Mouse (Mus musculus) T-helper 1 cell (primary cell): ENCODE results near the gene Pcx.

ENCODE experiments used
- in situ Hi-C: fragments of 300-600 bp; cut with MboI, MseI; formaldehyde crosslinking; loops from one replicate; pipeline ENCODE4 v1.15.1; 2025; ENCODE audit warnings: high pct_unique_total_duplicates

The Pcx gene

DNA sequence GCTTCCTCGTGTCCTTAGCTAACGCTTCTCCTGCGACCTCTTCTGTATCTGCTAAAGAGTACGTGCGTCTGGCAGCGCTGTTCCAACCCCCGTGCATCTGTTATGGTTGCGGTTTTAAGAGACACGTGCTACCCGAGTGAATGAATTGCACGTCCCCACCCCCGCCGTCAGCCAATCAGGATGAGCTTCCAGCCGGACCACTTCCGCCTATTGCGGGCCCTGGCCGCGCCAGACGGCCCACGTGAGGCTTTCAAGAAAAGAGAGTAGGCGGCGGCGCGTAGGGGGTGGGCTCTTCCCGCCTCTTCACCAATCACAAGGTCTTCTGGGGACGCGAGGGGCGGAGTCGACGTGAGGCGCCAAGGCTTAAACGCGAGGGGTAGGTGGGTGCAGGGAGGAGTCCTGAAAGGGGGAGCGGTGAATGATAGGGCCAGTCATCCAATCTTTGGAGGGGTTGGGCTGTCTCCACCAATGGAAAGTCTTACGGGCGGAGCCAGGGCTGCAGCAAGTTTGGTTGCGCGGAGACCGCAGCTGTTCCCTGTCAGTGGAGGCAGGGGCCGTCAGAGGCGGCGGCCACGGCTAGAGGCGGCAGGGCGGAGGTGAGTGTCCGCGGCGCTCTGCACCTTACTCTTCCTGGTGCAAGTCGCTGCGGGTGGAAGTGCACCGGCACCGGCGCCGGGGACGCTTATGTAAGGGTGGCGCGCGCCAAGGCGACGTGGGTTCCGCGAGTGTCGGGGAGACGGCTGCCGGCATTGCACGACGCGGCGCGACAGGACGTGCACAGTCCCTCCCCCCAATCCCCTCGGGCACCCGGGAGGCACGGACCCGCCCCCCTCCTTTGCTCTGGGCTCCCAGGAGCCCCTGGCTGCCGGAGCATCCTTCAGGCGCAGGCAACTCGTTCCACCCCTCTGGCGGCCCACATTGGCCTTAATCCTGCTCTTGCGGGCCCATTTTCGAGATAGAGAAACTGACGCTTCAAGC lies at the start of gene Pcx:
TSS of gene Pcx (plus strand) at position 487 of the 978 bp plus-strand sequence.
- in situ Hi-C loops, result loop anchor here (10.0 kb wide), 1 partner anchor 1245 kb away; no protein-coding TSS in a partner anchor

DNA sequence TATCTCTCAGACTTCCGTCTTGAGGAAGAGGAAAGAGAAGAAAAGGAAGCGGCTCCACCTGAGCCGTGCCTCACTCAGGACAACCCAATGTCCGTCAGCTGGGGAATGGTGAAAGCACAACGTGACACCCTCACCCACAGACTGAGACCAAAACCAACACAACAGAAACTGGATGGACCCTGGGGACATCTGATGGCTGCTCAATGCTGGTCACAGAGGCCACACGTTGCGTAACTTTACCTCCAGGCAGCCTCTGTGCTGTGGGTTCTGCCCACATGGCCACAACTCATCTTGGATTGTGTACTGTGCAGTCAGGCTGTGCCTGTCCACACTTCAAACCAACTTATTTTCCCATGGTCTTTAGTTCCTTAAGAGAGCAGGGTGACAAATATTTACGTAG lies 48.3 kb upstream of the Pcx start:
- in situ Hi-C loops, result no loop called here

DNA sequence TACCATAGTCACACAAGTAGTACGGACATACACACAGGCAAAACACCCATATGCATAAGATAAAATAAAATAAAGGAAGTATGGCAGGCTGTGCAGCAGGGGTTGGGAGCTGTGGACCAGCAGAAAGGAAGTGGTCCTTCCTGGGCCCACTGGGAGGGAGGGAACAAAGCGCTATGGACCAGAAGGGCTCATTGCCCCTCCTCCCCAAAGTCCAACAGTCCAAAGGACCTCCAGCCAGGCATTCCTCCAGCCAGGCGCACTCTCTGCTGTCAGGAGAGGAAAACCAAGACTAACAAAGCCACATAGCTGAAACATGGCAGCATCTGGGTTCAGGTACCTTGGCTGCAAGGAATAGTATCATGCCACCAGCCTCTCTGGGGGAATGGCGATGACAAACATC lies 45.6 kb upstream of the Pcx start:
- in situ Hi-C loops, result no loop called here

DNA sequence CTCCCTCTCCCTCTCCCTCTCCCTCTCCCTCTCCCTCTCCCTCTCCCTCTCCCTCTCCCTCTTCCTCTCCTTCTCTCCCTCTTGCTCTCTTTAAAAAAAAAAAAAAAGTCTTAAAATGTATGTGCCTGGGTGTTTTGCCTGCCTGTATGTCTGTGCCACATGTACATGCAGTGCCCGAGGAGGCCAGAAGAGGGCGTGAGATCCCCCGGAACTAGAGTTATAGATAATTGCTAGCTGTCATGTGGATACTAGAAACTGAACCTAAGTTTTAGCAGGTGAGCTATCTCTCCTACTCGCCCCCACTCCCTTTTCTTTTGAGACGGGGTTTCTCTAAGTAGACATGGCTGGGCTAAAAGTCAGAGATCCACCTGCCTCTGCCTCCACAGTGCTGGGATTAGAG lies 41.9 kb upstream of the Pcx start:
- in situ Hi-C loops, result no loop called here

DNA sequence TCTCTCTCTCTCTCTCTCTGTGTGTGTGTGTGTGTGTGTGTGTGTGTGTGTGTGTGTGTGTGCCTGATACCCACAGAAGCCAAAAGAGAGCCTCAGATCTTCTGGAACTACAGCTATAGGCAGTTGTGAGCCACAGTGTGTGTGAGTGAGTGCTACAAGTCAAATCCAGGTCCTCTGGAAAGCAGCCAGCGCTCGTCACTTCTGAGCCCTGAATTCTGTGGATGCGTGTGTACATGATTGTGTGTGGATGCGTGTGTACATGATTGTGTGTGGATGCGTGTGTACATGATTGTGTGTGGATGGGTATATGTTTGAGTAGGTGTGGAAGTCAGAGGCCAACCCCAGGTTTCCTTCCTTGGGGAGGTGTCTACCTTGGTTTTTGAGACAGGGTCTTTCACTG lies 36.7 kb upstream of the Pcx start:
- in situ Hi-C loops, result no loop called here

DNA sequence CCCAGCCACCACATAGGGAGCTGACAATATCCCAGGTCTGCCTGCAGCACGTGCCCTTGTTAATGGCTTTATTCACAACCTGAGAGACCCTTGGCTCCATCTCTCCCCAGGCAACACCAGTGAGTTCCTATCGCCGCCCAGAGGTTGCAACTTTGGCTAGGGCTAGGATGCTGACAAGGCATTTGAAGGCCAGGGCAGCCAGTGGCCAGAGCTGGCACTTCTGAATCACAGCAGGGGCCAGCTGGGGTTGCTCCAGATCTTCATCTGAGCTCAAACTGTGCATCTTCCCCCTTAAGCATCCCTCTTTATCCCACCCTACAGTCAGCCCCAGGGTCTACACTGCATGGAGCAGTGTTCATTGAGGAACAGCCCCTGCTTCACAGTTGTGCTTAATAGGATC lies 35.5 kb upstream of the Pcx start:
- in situ Hi-C loops, result no loop called here

DNA sequence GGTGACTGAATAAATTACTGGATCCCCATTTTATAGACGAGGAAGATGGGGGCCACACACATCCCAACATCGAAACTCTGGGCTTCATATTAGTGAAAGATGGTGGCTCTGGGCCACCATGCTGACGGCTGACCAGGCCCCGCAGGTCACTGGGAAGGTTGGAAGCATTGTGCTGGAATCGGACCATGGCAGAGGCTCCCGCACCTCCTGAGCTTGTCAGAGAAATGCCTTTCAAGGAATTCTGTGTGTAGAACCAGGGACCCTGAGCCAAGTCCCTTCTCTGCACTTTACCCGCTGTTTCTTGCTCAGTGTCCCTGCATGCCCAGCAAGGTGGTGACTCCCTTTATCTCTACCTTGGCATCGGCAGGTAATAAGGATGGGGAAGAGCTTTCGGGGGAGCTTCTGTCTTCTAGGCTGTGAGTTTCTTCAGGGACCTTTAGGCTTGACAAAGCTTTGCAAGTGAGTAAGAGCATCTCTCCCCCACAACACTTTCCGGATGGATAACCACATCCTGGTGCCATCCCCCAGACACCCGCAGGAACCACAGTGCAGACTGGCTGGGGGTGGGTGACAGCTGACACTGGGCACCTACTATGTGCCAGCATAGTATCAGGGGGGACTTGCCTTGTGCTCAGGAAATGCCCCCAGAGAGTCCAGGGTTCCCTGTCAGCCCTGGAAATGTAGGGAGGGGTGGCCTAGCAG lies 34.9 kb upstream of the Pcx start:
- in situ Hi-C loops, result no loop called here

DNA sequence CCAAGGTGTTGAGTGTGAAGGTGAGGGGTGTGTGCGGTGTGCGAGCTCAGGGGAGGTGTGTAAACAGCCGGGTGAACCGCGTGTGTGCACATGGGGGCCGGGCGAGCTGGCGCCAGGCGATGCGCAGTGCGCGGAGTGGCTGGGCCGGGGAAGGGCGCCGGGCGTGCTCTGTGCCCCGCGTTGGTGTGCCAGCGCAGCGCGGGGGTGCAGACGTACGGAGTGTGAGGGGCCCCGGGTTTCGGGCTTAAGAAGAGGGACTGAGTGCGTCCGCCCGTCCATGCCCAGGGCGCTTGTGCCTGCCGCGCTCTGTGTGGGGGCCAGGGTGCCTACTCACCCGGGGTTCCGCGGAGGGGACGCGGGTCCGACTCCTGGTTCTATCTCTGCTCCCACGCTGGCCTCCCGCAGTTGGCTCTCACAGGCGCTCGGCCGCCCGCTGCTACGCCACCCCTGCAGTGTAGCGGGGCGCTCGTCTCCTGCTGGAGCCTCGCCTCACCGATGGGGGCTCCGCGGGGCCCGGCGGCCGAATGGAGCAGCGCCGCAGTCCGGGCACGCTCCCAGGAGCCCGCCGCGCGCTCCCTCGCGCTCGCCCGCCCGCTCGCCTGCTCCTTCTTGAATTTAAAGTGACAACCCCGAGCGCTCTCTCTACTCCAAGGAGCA lies 33.5 kb upstream of the Pcx start:
- in situ Hi-C loops, result no loop called here

DNA sequence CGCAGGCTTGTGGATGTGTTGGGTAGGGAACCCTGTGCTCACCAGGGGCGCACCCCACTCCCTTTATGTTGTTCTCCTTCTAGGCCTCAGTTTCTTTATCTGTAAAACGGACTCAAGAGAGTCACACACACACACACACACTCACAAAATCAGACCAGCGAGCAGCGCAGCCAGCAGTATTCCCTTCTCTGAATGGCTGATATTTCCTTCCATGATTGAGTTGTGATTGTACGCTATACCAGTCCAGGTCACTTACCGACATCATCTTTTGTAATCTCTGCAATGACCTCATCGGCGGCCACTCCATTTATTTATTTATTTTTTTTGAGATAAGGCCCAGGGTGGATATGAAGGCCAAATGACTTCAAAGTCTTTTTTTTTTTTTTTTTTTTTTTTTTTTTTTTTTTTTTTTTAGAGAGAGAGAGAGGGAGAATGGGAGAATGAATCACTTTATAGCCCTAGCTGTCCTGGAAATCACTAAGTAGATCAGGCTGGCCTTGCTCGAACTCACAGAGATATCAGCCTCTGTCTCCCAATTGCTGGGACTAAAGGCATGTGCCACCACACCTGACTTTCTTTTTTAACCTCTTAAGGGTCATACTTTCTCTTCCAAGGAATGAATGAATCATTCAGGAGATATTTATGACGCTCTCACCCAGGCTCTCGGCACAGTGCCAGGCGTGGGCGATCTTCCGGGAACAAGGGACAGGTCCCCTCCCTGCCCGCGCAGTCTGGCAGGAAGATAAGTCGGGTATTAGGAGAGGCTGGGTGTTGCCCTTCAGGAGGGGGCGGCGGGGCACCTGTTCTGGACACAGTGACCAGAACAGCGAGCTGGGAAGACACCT lies 32.7 kb upstream of the Pcx start, which contains the start of gene Syt12:
TSS of gene Syt12 (minus strand) at position 103 of the 845 bp plus-strand sequence.
- in situ Hi-C loops, result no loop called here

DNA sequence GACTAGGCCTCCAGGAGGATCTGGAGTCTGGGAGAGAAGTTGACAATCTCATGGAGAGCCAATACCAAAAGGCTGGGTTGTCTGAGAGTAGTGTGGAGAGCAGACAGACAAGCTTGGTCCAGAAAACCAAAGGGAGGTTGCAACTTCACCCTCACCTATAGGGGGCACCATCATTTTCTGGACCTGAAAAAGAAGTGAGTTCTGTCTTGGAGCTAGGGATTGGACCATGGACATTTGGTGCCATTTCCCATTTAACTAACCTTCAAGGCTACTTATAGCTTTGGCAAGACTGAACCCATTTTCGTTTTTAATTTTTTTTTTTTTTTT lies 32.1 kb upstream of the Pcx start:
- in situ Hi-C loops, result no loop called here

DNA sequence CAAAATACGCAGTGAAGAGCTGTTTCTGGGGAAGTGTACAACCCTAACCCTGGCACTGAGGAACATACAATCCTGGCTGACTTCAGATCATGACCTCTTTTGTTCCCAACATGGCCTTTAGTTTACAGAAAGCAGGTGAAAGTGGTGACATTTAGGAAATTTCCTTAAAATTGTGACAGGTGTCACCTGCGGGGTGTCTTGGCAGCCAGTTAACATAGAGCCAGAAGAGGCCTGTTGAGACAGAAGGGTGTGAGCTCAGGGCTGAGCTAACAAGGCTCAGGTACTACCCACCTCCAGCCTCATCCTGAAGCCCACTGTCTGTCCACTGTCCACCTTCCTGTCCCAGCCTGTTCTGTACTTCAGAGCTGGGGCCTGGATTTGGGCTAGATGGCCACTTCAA lies 30.2 kb upstream of the Pcx start:
- in situ Hi-C loops, result no loop called here

DNA sequence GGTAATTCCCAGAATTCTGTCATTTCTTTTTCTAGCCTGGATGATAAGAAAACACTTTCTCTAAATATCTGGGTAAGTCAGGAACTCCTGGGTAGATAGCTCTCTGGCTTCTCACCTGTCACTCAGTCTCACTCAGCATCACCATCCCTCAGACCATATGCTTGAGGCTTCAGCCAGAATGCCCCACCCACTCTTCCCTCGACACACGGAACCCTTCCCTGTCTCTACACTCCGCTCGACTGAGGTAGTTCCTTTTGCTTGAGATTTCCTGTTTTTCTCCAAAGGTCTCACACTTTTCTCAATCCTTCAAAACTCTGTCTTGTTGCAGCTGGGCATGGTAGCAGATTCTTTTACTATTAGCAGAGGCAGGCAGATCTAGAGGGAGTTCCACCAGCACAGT lies 28.9 kb upstream of the Pcx start:
- in situ Hi-C loops, result no loop called here

DNA sequence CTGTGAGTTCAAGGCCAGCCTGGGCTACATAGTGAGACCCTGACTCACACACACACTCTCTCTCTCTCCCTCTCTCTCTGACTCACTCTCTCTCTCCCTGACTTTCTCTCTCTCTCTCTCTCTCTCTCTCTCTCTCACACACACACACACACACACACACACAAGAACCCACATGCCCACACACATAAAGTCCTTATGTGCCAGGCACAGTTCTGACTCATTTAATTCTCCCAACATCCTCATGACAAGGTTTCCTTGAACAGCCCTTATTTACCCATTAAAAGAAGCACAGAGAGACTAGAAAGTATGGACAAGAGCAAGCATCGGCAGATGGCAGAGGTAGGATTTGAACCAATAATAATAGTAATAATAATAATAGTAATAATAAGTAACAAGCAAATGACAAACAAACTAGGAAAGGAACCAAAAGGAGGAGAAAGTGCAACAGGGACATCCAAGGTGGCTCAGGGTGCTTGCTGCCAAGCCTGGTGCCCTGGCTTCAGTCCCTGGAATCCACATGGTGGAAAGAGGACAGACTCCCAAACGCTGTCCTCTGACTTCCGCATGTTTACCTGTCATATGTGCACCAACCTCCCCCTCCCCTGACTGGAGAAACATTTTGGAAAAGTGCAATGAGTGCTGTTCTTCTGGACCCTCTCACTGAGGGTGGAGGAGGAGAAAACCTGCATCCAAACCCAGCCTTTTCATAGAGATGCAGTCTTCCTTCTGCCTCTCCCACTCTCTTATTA lies 28.0 kb upstream of the Pcx start:
- in situ Hi-C loops, result no loop called here

DNA sequence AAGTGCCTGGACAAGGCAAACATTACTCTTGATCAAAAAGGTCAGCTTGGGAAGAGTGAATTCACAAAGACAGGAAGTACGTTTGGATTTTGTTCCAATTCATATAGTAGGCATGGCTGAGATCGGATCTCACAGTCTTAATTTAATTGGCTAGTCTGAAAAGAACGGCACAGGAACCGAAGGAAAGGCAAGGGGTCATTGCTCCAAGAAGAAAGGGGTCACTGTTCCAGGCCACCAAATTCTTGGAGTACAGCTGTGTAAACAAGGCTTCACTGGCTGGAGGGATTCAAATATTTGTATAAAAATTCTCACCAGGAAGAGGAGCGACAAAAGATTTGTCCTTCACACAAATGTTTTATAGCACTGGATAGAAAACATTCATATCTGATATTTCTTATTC lies 25.3 kb upstream of the Pcx start:
- in situ Hi-C loops, result no loop called here

DNA sequence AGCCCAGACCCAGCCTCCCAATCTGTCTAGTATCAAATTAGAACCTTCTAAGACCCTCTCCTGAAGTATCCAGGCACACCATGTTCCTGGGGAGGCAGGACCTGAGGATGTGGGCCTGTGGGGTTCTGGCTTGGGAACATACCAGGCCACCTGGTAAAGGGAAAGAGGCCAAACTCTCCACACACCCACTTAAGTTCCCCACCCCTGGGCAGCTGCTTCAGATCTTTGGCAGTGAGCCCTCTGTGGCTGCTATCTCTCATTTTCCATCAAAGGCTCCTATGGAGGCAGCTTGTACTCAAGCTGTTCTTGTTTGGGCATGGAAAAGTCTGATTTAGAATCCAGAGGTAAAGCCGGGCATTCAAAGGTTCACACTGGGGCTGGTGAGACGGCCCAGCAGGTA lies 22.4 kb upstream of the Pcx start:
- in situ Hi-C loops, result no loop called here

DNA sequence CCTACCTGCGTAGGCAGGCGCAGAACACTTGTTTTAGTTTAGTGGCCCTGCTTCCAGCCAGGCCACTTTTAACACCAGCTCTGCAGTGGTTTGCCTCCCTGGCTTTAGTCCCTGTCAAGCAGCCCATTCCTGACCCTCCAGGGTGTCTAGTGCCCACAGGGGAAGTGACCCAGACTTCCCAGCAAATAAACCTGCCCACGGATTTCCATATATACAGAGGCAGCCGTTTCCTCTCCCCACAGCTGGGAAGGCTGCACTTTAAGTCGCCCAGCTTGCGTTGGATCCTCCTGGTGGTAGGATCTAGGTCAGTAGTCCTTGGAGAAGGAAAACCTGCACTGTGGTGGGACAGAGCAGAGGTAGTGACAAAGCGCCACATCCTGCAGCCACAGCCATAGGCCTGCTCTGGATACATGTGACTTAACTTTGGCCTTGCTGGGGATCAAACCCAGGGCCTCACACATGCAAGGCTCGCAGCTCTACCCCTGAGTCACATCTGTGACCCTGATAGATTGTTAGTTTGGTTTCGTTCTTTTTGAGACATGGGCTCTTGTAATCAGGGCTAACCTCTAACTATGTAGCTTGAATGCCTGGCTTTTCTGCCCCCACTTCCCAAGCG lies 19.1 kb upstream of the Pcx start:
- in situ Hi-C loops, result no loop called here

DNA sequence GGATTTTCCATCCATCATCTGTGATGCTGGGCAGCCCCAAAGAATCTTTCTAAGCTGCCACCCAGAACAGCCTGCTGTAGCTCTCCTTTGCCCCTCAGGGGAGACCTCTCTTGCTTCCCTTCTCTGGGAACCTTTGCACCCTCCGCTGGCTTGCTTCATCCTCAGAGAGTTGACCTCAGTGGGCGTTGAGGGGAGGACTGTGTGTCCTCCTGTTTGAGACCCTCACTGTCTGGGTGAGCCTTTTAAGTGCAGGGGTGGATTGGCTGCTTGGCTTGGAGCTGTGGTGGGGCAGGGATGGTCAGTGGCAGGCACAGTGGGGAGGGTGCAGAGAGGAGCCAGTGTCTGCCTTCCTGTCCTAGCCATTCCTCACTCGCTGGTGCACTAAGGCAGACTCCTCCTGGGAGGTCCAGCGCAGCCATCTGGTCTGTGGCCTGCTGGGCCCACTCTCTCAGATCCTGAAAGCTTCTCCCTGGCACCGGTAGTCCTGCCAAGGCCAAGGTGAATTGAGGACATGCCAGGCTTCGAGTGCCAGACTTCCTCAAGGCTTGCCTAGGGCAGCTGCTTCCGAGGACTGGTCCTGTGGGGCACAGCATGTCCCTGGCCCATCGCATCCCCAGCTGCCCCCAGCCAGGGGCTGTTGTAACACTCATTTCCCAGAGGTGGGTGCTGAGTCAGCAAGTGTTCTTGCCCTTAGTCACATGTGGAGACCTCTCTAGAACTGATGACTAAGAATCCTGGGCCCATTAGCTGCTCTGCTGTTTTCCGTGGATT lies 17.6 kb upstream of the Pcx start:
- in situ Hi-C loops, result no loop called here

DNA sequence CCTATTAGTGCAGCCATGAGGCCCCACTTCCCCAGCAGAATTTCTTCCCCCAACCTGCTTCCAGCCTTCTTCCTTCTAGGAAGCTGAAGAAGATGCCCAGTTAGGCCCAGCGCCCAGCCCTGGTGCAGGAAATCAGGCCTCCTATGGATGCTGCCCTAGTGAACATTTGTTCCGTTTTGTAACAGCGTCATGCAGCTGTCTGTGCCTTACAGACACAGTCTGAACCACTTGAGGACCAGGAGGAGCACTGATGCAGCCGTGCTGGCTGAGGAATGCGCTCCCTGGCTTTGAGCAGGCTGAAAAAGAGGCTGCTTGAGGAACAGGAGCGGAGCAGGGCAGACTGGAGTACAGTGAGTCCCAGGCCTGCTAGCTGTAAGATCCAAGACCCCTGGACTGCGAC lies 15.6 kb upstream of the Pcx start:
- in situ Hi-C loops, result no loop called here

DNA sequence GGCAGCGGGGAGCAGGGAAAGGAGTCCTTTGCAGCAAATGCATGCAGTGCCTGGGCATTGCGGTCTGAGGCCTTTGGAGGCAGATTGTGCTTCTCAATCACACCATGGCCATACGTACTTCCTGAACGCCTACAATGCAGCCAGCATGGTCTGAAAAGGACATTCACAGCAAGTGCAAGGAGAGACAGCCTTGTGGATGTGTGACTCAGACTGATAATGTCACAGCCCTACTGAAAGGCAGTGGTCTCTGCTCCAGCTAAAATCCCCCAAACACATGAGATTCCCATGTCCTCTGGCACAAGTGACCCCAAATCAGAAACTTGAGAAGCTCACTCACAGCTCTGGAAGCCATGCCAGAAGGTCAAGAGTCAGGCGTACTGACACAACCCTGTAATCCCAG lies 14.5 kb upstream of the Pcx start:
- in situ Hi-C loops, result no loop called here
